Comparison of ENCODE assay signal across 8 mouse cellular contexts in genomic region chr4:140906076-140906826, GRCm38 (mm10). TPM values are rescaled to one million over a fixed set of nuclear protein-coding genes. Genes with fewer than 3 reads are reported as not detected.
A peak's percentile ranks its signal among the peaks of the same experiment; 100 is the strongest.
DNase-seq lines count a peak whose midpoint lies in the region; ATAC-seq and TF ChIP-seq lines count a peak whose summit lies in the region.

Gene Padi2 (plus strand): TSS chr4:140906344.

- no peak for TF ChIP-seq CTCF in heart, postnatal 0 days (IDR thresholded peaks at IDR 0.05; ENCODE audit: low read depth)

- no peaks in the 10 kb centered on the region for H3K36me3 ChIP-seq in forebrain, embryonic 13.5 days (ENCODE audit: poor library complexity, severe bottlenecking)
- no peaks in the 10 kb centered on the region for H3K36me3 ChIP-seq in heart, postnatal 0 days (replicated peaks; ENCODE audit: control insufficient read depth, insufficient read depth, low read length)
- no peaks in the 10 kb centered on the region for H3K36me3 ChIP-seq in liver, embryonic 15.5 days (replicated peaks)
- no peaks in the 10 kb centered on the region for H3K36me3 ChIP-seq in stomach, embryonic 14.5 days (ENCODE audit: control insufficient read depth, insufficient read depth, low read length)

- H3K4me2 ChIP-seq in forebrain, embryonic 13.5 days, result peak within 1 kb of the TSS; percentile 73
- H3K4me2 ChIP-seq in heart, postnatal 0 days (ENCODE audit: low read depth, low read length), result peak within 1 kb of the TSS; percentile 63
- peak within 1 kb of the TSS; percentile 75 for H3K4me2 ChIP-seq in liver, embryonic 15.5 days
- H3K4me2 ChIP-seq in stomach, embryonic 14.5 days (replicated peaks; ENCODE audit: low read depth, low read length), result peak within 1 kb of the TSS; percentile 46

- 3% methylated on average over 37 of the region's 37 CpGs for WGBS in forebrain, embryonic 13.5 days
- WGBS in heart, postnatal 0 days, result 4% methylated on average over 37 of the region's 37 CpGs
- WGBS in liver, embryonic 15.5 days (ENCODE audit: insufficient replicate concordance), result 2% methylated on average over 37 of the region's 37 CpGs
- WGBS in stomach, embryonic 14.5 days, result 3% methylated on average over 37 of the region's 37 CpGs

- DNase-seq in c-Kit-negative CD71-positive TER-119-positive erythroid progenitor cells, embryonic 14.5 days (ENCODE audit: low read depth, low spot score), result peak; percentile 69
- peak; percentile 55 for DNase-seq in heart, postnatal 0 days (ENCODE audit: low spot score)
- DNase-seq in kidney, postnatal 36 days, result peak; percentile 67 to 86
- peak; percentile 85 for DNase-seq in neural tube, embryonic 10.5 days (ENCODE audit: extremely low spot score, low spot score)

- 0 out of 2 replicates have a peak within 1 kb of the TSS, but pooled peaks have one; percentile 38 for H3K9ac ChIP-seq in forebrain, embryonic 13.5 days
- no peak within 1 kb of the TSS for H3K9ac ChIP-seq in heart, postnatal 0 days (replicated peaks; ENCODE audit: low read depth, low read length)
- H3K9ac ChIP-seq in liver, embryonic 15.5 days, result peak within 1 kb of the TSS; percentile 39
- H3K9ac ChIP-seq in stomach, embryonic 14.5 days (replicated peaks; ENCODE audit: low read depth, low read length), result no peak within 1 kb of the TSS

- H3K4me3 ChIP-seq in forebrain, embryonic 13.5 days, result peak within 1 kb of the TSS; percentile 37
- H3K4me3 ChIP-seq in heart, postnatal 0 days (ENCODE audit: low read depth, low read length), result peak within 1 kb of the TSS; percentile 40
- H3K4me3 ChIP-seq in liver, embryonic 15.5 days (replicated peaks), result peak within 1 kb of the TSS; percentile 49
- H3K4me3 ChIP-seq in stomach, embryonic 14.5 days (ENCODE audit: low read depth, low read length), result peak within 1 kb of the TSS; percentile 27

- H3K9me3 ChIP-seq in forebrain, embryonic 13.5 days (replicated peaks), result no peaks in the 10 kb centered on the region
- H3K9me3 ChIP-seq in heart, postnatal 0 days (replicated peaks; ENCODE audit: control insufficient read depth, low read length), result no peaks in the 10 kb centered on the region
- no peaks in the 10 kb centered on the region for H3K9me3 ChIP-seq in liver, embryonic 15.5 days (replicated peaks)
- no peaks in the 10 kb centered on the region for H3K9me3 ChIP-seq in stomach, embryonic 14.5 days (ENCODE audit: control insufficient read depth, low read depth, low read length)

- peak; percentile 87 for ATAC-seq in CD4-positive, CD25-positive, alpha-beta regulatory T cell, adult 4 months
- ATAC-seq in forebrain, embryonic 13.5 days, result peak; percentile 87
- peak; percentile 69; the same call in 1 of the 2 replicates for ATAC-seq in heart, postnatal 0 days (ENCODE audit: insufficient read depth, low read depth)
- peak; percentile 32; the same call in 1 of the 2 replicates for ATAC-seq in liver, embryonic 15.5 days (ENCODE audit: insufficient read depth)
- peak; percentile 78 for ATAC-seq in stomach, embryonic 14.5 days (ENCODE audit: insufficient number of reproducible peaks, insufficient read depth, low FRiP score, low read depth)

- peaks cover 17% of the 10 kb centered on the region for H3K4me1 ChIP-seq in forebrain, embryonic 13.5 days
- peaks cover 5% of the 10 kb centered on the region for H3K4me1 ChIP-seq in heart, postnatal 0 days (ENCODE audit: control insufficient read depth, insufficient read depth)
- H3K4me1 ChIP-seq in liver, embryonic 15.5 days (replicated peaks), result peaks cover 41% of the 10 kb centered on the region
- H3K4me1 ChIP-seq in stomach, embryonic 14.5 days (ENCODE audit: control insufficient read depth, insufficient read depth, low read length), result no peaks in the 10 kb centered on the region; the same call in 1 of the 2 replicates

- H3K27me3 ChIP-seq in forebrain, embryonic 13.5 days, result peaks cover 65% of the 10 kb centered on the region
- peaks cover 39% of the 10 kb centered on the region for H3K27me3 ChIP-seq in heart, postnatal 0 days (ENCODE audit: control insufficient read depth, insufficient read depth, low read length)
- peaks cover 76% of the 10 kb centered on the region for H3K27me3 ChIP-seq in liver, embryonic 15.5 days
- 0 out of 2 replicates have a peak, but pooled peaks cover 4% of the 10 kb centered on the region for H3K27me3 ChIP-seq in stomach, embryonic 14.5 days (ENCODE audit: control insufficient read depth, insufficient read depth, low read length)

- H3K27ac ChIP-seq in forebrain, embryonic 13.5 days, result no peak within 1 kb of the TSS
- no peak within 1 kb of the TSS for H3K27ac ChIP-seq in heart, postnatal 0 days (ENCODE audit: low read depth)
- H3K27ac ChIP-seq in liver, embryonic 15.5 days (replicated peaks), result no peak within 1 kb of the TSS; the same call in 1 of the 2 replicates
- no peak within 1 kb of the TSS for H3K27ac ChIP-seq in stomach, embryonic 14.5 days (ENCODE audit: low read length)

- TF ChIP-seq EP300 in heart, postnatal 0 days (IDR thresholded peaks at IDR 0.05; ENCODE audit: low read depth), result no peak

RNA-seq across cellular contexts. Expression of gene Padi2, which starts in this region (rescaled TPM):
- 10 to 100 TPM; 11.4 to 13.8 TPM for polyA plus RNA-seq in CD4-positive, CD25-positive, alpha-beta regulatory T cell, adult 4 months (2017; shearing (Covaris generic))
- polyA plus RNA-seq in forebrain, embryonic 13.5 days (2015; fragmentation: Nextera tagmentation; extraction: Ambion mirVana), result 0.06 and 0.12 TPM in 2 replicates
- 0.31 TPM in 1 of 2 replicates, not detected in the other for total RNA-seq in heart, postnatal 0 days (2014; rRNA removed; ENCODE audit: low replicate concordance)
- 0.18 and 0.44 TPM in 2 replicates for polyA plus RNA-seq in heart, postnatal 0 days (2015; fragmentation: Nextera tagmentation; extraction: Ambion mirVana)
- polyA plus RNA-seq in liver, embryonic 15.5 days (2015; fragmentation: Nextera tagmentation; extraction: Ambion mirVana), result 1.6 and 2.2 TPM in 2 replicates
- 0.88 and 1.5 TPM in 2 replicates for polyA plus RNA-seq in stomach, embryonic 14.5 days (2014; fragmentation: Nextera tagmentation; extraction: Ambion mirVana)

Comparison
In these comparisons a context has a peak if more than half of its experiments do, and no peak if none do; other contexts are left out.
1. Peak in ATAC-seq, H3K4me3 ChIP-seq, H3K9ac ChIP-seq and H3K4me2 ChIP-seq in forebrain, embryonic 13.5 days; RNA of the gene not detected or under 1 TPM.
2. Peak in DNase-seq, ATAC-seq, H3K4me3 ChIP-seq and H3K4me2 ChIP-seq in heart, postnatal 0 days; RNA of the gene not detected or under 1 TPM.
3. ATAC-seq: peak in every context shown above with its lines; median percentile 87 in CD4-positive, CD25-positive, alpha-beta regulatory T cell, adult 4 months; 87 in forebrain, embryonic 13.5 days; 78 in stomach, embryonic 14.5 days; 69 in heart, postnatal 0 days; 32 in liver, embryonic 15.5 days.